Mouse (Mus musculus) limb, embryonic 14.5 days (tissue): ENCODE results near the gene Ifitm6. TPM values are rescaled to one million over a fixed set of nuclear protein-coding genes. Genes with fewer than 3 reads are reported as not detected.
A peak's percentile ranks its signal among the peaks of the same experiment; 100 is the strongest.

Experiments used
- ATAC-seq: fragments of 200-750 bp; cut with Nextera tagmentation; 2 replicates; pipeline ENCODE4 v1.8.0; 2017; ENCODE audit warnings: low read depth, moderate number of reproducible peaks, moderate TSS enrichment; ENCODE audit not compliant: low FRiP score
- DNase-seq: peaks from one replicate; pipeline ENCODE4 v3.0.0-alpha.2; 2015; ENCODE audit warnings: low spot score
- H3K27ac ChIP-seq: fragments of 300-500 bp; sonication (generic); replicated peaks from 2 replicates; pipeline ENCODE4 v1.5.1; 2014; ENCODE audit warnings: low read depth, mild to moderate bottlenecking, low read length, moderate library complexity, mixed read lengths
- H3K27me3 ChIP-seq: fragments of 300-500 bp; sonication (generic); 2 replicates; pipeline ENCODE4 v1.6.1; 2014; ENCODE audit warnings: low read length, mixed read lengths; ENCODE audit not compliant: control insufficient read depth, insufficient read depth
- H3K36me3 ChIP-seq: fragments of 300-500 bp; sonication (generic); 2 replicates; pipeline ENCODE4 v1.6.1; 2014; ENCODE audit warnings: mild to moderate bottlenecking, low read length, moderate library complexity, mixed read lengths; ENCODE audit not compliant: control insufficient read depth, insufficient read depth
- H3K4me1 ChIP-seq: fragments of 300-500 bp; sonication (generic); 2 replicates; pipeline ENCODE4 v1.6.1; 2014; ENCODE audit warnings: antibody characterized with exemption, low read length, mixed read lengths; ENCODE audit not compliant: control insufficient read depth, insufficient read depth
- H3K4me2 ChIP-seq: fragments of 300-500 bp; sonication (generic); replicated peaks from 2 replicates; pipeline ENCODE4 v1.6.1; 2014; ENCODE audit warnings: low read depth, mild to moderate bottlenecking, low read length, moderate library complexity; ENCODE audit not compliant: severe bottlenecking
- H3K4me3 ChIP-seq: fragments of 300-500 bp; sonication (generic); replicated peaks from 2 replicates; pipeline ENCODE4 v1.5.1; 2014; ENCODE audit warnings: low read length
- H3K9ac ChIP-seq: fragments of 300-500 bp; sonication (generic); 2 replicates; pipeline ENCODE4 v1.6.1; 2014; ENCODE audit warnings: mild to moderate bottlenecking, low read depth, low read length, moderate library complexity; ENCODE audit not compliant: severe bottlenecking
- H3K9me3 ChIP-seq: fragments of 300-500 bp; sonication (generic); 2 replicates; pipeline ENCODE4 v1.6.1; 2016; ENCODE audit warnings: low read length; ENCODE audit not compliant: control insufficient read depth
- POLR2A ChIP-seq: fragments of 200-500 bp; IDR thresholded peaks from 2 replicates; pipeline ENCODE4 v1.8.0; 2012; ENCODE audit warnings: inconsistent platforms, mild to moderate bottlenecking, moderate library complexity, borderline replicate concordance; ENCODE audit not compliant: insufficient read depth, insufficient read length; ENCODE audit errors: extremely low read depth
- WGBS: fragments of 180-500 bp; shearing (Covaris S2); extraction: QIAGEN DNeasy Blood & Tissue Kit; methylation state at CpG from one replicate; pipeline ENCODE4 v1.1.7; 2014; 5-methylcytosine and 5-hydroxymethylcytosine counted together
- polyA plus RNA-seq, 2 experiments: library from polyadenylated mRNA; depleted of rRNA in 1 of 2; stranded (reverse) in 1 of 2; unstranded in 1 of 2; fragments of >200 nt; fragmentation: Nextera tagmentation in 1 of 2; extraction: Ambion mirVana in 1 of 2; gene quantifications; 2 replicates each; pipeline versions ENCODE4 v1.2.1 to v1.2.3; 2012 to 2014

Gene Ifitm6
- polyA plus RNA-seq, 2 experiments = 1.7 to 1.8 TPM

DNA sequence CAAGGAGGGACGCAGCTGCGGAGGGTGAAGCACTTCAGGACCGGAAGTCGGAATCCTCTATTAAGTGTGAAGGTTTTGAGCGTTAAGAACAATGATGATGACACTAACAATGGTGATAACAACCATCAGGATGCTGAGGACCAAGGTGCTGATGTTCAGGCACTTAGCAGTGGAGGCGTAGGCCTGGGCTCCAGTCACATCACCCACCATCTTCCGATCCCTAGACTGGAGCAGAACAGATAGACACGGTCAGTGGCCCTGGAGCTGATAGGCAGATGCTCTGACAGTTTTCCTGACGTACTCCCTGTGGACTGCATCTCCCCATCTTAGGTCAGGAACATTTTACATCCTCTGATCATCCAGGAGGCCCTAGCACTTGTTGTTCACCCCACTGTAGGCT is 8.1 kb downstream of the Ifitm6 start:
- H3K9me3 ChIP-seq = no peaks in the 10 kb centered on the region
- no peak for ATAC-seq
- WGBS = 82% methylated on average over 9 of the region's 9 CpGs
- H3K36me3 ChIP-seq = no peaks in the 10 kb centered on the region
- DNase-seq = no peak
- H3K4me2 ChIP-seq = peak overlapping the region; percentile 56
- no peak for TF ChIP-seq POLR2A
- peaks cover 17% of the 10 kb centered on the region for H3K4me1 ChIP-seq
- no peaks in the 10 kb centered on the region for H3K27me3 ChIP-seq
- H3K4me3 ChIP-seq = peak overlapping the region; percentile 32
- H3K9ac ChIP-seq = 0 out of 2 replicates have a peak overlapping the region, but pooled peaks have one; percentile 43
- H3K27ac ChIP-seq = no peak overlapping the region

DNA sequence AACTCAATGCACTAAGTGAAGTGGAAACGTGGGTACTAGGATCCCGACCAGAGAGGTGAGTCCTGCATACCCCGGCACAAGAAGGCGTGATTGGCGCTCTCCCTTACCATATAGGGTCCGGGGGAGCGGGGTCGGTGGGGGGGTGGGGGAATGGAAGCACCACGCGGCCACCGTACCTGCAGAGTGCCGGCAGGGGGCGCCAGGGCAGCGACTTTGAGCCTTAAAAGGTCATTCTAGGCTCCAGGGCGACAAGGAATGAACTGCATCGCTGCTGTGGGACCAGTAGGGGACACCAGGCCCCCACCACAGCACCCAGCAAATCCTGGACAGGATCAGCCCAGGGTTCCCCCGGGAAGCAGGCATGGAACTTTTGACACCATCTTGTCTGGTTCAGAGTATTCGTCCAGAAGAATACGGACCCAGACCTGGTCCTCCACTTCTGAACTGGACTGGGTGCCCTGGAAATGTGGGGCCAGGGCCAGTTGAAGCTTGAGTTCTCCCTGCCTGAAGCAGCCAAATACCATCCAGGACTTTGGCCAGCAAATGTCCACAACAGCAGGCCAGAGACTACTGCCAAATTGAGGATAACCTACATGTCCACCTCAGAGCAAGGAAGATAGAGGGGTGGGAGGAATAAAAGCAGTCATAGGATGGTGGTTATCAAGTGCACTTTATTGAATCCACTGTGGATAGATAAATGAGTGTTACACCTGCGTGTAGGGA is 8.6 kb downstream of the Ifitm6 start:
- H3K9ac ChIP-seq = no peak overlapping the region

DNA sequence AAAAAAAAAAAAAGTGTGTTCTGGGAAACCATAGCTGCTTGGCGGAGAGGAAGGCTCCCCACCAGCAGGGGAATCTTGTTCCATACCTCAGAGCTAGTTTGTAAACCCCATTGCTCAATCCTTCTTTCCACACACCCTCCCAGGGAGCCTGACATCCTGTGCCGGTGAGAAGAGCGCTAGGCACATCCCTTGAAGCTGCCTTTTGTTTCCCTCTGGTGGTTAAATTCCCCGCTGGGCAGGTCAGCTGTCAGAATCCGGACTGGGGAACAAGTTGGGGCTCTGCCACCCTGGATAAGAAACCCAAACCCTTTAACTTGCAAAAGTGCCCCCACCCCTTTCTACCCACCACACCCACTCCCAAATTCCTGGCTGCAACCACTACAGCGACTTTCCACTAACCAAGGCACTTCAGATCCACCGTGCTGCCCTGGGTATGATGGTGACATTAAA is 9.4 kb downstream of the Ifitm6 start:
- no peak overlapping the region for H3K9ac ChIP-seq
- H3K4me3 ChIP-seq = no peak overlapping the region
- TF ChIP-seq POLR2A = no peak
- H3K4me1 ChIP-seq = peaks cover 17% of the 10 kb centered on the region
- no peaks in the 10 kb centered on the region for H3K27me3 ChIP-seq
- peak overlapping the region; percentile 56 for H3K4me2 ChIP-seq
- no peak overlapping the region for H3K27ac ChIP-seq
- ATAC-seq = no peak
- no peaks in the 10 kb centered on the region for H3K36me3 ChIP-seq
- WGBS = 7% methylated on average over 7 of the region's 7 CpGs
- DNase-seq = peak; percentile 42
- H3K9me3 ChIP-seq = no peaks in the 10 kb centered on the region

More for the DNA sequence above, 8.6 kb downstream of the Ifitm6 start:
- no peak for TF ChIP-seq POLR2A
- WGBS = 7% methylated on average over 20 of the region's 20 CpGs
- H3K27me3 ChIP-seq = no peaks in the 10 kb centered on the region
- H3K4me2 ChIP-seq = peak overlapping the region; percentile 56
- no peaks in the 10 kb centered on the region for H3K9me3 ChIP-seq
- H3K27ac ChIP-seq = no peak overlapping the region
- ATAC-seq = peak; percentile 62
- peak overlapping the region; percentile 10; the same call in 1 of the 2 replicates for H3K4me3 ChIP-seq
- DNase-seq = peak; percentile 78
- H3K36me3 ChIP-seq = no peaks in the 10 kb centered on the region
- peaks cover 17% of the 10 kb centered on the region for H3K4me1 ChIP-seq

DNA sequence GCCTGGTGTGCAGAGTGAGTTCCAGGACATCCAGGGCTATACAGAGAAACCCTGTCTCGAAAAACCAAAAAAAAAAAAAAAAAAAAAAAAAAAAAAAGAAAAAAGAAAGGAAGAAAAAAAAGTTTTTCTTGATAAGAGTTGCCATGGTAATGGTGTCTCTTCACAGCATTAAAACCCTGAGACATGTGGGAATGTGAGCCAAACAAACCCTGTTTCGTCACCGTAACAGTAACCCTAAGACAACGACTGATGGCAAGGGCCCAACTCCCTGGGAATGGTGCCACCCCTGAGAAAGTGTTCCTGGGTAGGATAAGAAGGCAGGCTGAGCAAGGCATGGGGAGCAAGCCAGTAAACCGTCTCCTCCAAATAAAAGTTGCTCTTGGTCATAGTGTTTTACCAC is 10.8 kb downstream of the Ifitm6 start:
- no peaks in the 10 kb centered on the region for H3K36me3 ChIP-seq
- DNase-seq (no peak), ATAC-seq (no peak)
- 76% methylated on average over 5 of the region's 5 CpGs for WGBS
- no peaks in the 10 kb centered on the region for H3K9me3 ChIP-seq
- no peak overlapping the region for H3K27ac ChIP-seq
- no peak overlapping the region for H3K9ac ChIP-seq
- H3K4me2 ChIP-seq = no peak overlapping the region
- no peak for TF ChIP-seq POLR2A
- peaks cover 17% of the 10 kb centered on the region for H3K4me1 ChIP-seq
- H3K27me3 ChIP-seq = no peaks in the 10 kb centered on the region
- no peak overlapping the region for H3K4me3 ChIP-seq

DNA sequence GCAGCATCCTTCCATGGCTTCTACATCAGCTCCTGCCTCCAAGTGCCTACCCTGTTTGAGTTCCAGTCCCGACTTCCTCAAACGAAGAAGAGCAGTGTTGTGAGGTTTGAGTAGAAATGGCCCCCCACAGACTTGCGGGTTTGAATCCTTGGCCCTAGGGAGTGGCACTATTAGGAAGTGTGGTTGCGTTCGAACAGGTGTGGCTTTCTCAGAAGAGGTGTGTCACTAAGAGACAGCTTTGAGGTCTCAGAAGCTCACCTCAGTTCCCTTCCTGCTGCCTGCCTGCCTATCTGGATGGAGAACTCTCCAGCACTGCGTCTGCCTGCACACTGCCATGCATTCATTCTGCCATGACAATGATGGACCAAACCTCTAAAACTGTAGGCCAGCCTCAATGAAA is 11.3 kb downstream of the Ifitm6 start:
- Histone ChIP-seq H3K4me2 (no peak overlapping the region), H3K27ac (no peak overlapping the region), H3K27me3 (no peaks in the 10 kb centered on the region), H3K4me3 (no peak overlapping the region), H3K4me1 (peaks cover 17% of the 10 kb centered on the region), H3K36me3 (no peaks in the 10 kb centered on the region), H3K9ac (no peak overlapping the region), H3K9me3 (no peaks in the 10 kb centered on the region)
- TF ChIP-seq POLR2A = no peak
- ATAC-seq (no peak), DNase-seq (no peak)
- 85% methylated on average over 6 of the region's 6 CpGs for WGBS
